Mouse (Mus musculus) testis, adult 2 months (tissue): Measurements from ENCODE around the gene Arhgap6. TPM values are rescaled to one million over a fixed set of nuclear protein-coding genes. Genes with fewer than 3 reads are reported as not detected.
A peak's percentile ranks its signal among the peaks of the same experiment; 100 is the strongest.

Experiments used
- H3K27ac ChIP-seq: fragments of 200-500 bp; 2 replicates; pipeline ENCODE4 v1.5.1; 2012; ENCODE audit warnings: low read depth, low read length; ENCODE audit not compliant: control insufficient read depth, insufficient read depth
- H3K27me3 ChIP-seq: fragments of 200-500 bp; 2 replicates; pipeline ENCODE4 v1.6.1; 2012; ENCODE audit warnings: mild to moderate bottlenecking, low read length, moderate library complexity; ENCODE audit not compliant: control insufficient read depth, insufficient read depth
- H3K36me3 ChIP-seq: fragments of 200-500 bp; 2 replicates; pipeline ENCODE4 v1.6.1; 2012; ENCODE audit warnings: mild to moderate bottlenecking, low read length; ENCODE audit not compliant: control insufficient read depth, insufficient read depth
- H3K4me1 ChIP-seq: fragments of 200-500 bp; 2 replicates; pipeline ENCODE4 v1.6.1; 2012; ENCODE audit warnings: low read length; ENCODE audit not compliant: control insufficient read depth, insufficient read depth
- H3K4me3 ChIP-seq: fragments of 200-500 bp; 2 replicates; pipeline ENCODE4 v1.5.1; 2012; ENCODE audit warnings: low read depth, mild to moderate bottlenecking, low read length, moderate library complexity, mixed read lengths; ENCODE audit not compliant: control insufficient read depth
- CTCF ChIP-seq: fragments of 200-500 bp; IDR thresholded peaks from 2 replicates; pipeline ENCODE4 v1.5.1; 2012; ENCODE audit warnings: low read depth, mild to moderate bottlenecking, inconsistent platforms, low read length, moderate library complexity; ENCODE audit not compliant: control insufficient read depth, insufficient read depth, insufficient replicate concordance
- POLR2A ChIP-seq: fragments of 200-500 bp; IDR thresholded peaks from 2 replicates; pipeline ENCODE4 v1.6.1; 2012; ENCODE audit warnings: low read depth, mild to moderate bottlenecking, inconsistent platforms, low read length, moderate library complexity; ENCODE audit not compliant: control insufficient read depth
- polyA plus RNA-seq: library from polyadenylated mRNA; depleted of rRNA; stranded (reverse); fragments of >200 nt; gene quantifications from 2 replicates; pipeline ENCODE4 v1.2.3, GENCODE M21; 2012

Gene Arhgap6
- polyA plus RNA-seq, 1 experiment, result 0.07 TPM

GRCm38 (mm10) chrX:169261034-169261433 is 466.1 kb downstream of the Arhgap6 start:
- Histone ChIP-seq H3K4me1 (no peaks in the 10 kb centered on the region), H3K36me3 (no peaks in the 10 kb centered on the region), H3K4me3 (no peak overlapping the region), H3K27me3 (no peaks in the 10 kb centered on the region), H3K27ac (no peak overlapping the region)
- no peak for TF ChIP-seq CTCF

GRCm38 (mm10) chrX:169262212-169262611 is 467.3 kb downstream of the Arhgap6 start:
- Histone ChIP-seq H3K4me1 (no peaks in the 10 kb centered on the region), H3K27ac (no peak overlapping the region), H3K4me3 (no peak overlapping the region), H3K36me3 (no peaks in the 10 kb centered on the region), H3K27me3 (no peaks in the 10 kb centered on the region)
- TF ChIP-seq POLR2A, result no peak
- TF ChIP-seq CTCF, result no peak

- no peaks in the 10 kb centered on the region for H3K27me3 ChIP-seq
- H3K4me1 ChIP-seq, result no peaks in the 10 kb centered on the region
- no peaks in the 10 kb centered on the region for H3K36me3 ChIP-seq
- no peak overlapping the region for H3K4me3 ChIP-seq
- no peak for TF ChIP-seq CTCF
- no peak for TF ChIP-seq POLR2A
- H3K27ac ChIP-seq, result no peak overlapping the region
Observed at GRCm38 (mm10) chrX:169263433-169264172, 468.7 kb downstream of the Arhgap6 start.

GRCm38 (mm10) chrX:169299579-169299978 is 504.7 kb downstream of the Arhgap6 start:
- no peaks in the 10 kb centered on the region for H3K27me3 ChIP-seq
- TF ChIP-seq CTCF, result no peak
- TF ChIP-seq POLR2A, result no peak
- H3K4me1 ChIP-seq, result peaks cover 2% of the 10 kb centered on the region
- no peak overlapping the region for H3K27ac ChIP-seq
- no peaks in the 10 kb centered on the region for H3K36me3 ChIP-seq
- H3K4me3 ChIP-seq, result no peak overlapping the region

- Histone ChIP-seq H3K4me3 (peak overlapping the region; percentile 35), H3K27ac (no peak overlapping the region), H3K27me3 (no peaks in the 10 kb centered on the region), H3K4me1 (peaks cover 2% of the 10 kb centered on the region), H3K36me3 (no peaks in the 10 kb centered on the region)
- TF ChIP-seq CTCF (no peak), POLR2A (no peak)
Observed at GRCm38 (mm10) chrX:169302271-169303045, 507.6 kb downstream of the Arhgap6 start.

GRCm38 (mm10) chrX:169303945-169304344 is 509.0 kb downstream of the Arhgap6 start:
- no peaks in the 10 kb centered on the region for H3K36me3 ChIP-seq
- peaks cover 2% of the 10 kb centered on the region for H3K4me1 ChIP-seq
- no peak overlapping the region for H3K27ac ChIP-seq
- H3K4me3 ChIP-seq, result no peak overlapping the region
- TF ChIP-seq CTCF, result no peak
- no peak for TF ChIP-seq POLR2A
- no peaks in the 10 kb centered on the region for H3K27me3 ChIP-seq

- Histone ChIP-seq H3K4me1 (no peaks in the 10 kb centered on the region), H3K27ac (no peak overlapping the region), H3K4me3 (no peak overlapping the region), H3K27me3 (no peaks in the 10 kb centered on the region), H3K36me3 (no peaks in the 10 kb centered on the region)
- TF ChIP-seq POLR2A (no peak), CTCF (no peak)
Observed at GRCm38 (mm10) chrX:169308559-169308958, 513.7 kb downstream of the Arhgap6 start.
